Mouse (Mus musculus): ENCODE results near the gene Gm49333.
"Not testable (repeated sequence)": the region's sequence is repeated elsewhere in the genome, so short reads cannot be mapped to it uniquely, and the experiment has no call there.

Gene Gm49333

DNA sequence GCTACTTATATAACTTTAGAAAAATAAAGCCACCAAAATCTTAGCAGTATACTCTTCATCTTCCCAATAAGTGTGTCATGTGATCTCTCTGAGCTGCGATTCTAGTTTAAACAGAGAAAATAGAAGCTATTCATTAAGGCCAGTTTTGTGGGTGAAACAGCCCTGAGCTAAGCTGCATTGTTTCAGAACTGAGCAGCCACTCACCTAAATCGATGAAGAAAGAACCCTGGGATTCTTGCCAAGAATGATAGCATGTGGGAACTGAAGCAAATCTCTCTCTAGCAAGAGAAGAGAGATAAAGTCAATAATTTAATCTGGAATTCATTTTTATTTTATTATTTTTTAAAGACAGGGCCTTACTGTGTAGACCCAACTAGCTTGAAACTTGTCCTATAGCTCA, 11.8 kb downstream of the Gm49333 start:
- DNase-seq (ENCODE audit: low read depth, low spot score), result no peak

DNA sequence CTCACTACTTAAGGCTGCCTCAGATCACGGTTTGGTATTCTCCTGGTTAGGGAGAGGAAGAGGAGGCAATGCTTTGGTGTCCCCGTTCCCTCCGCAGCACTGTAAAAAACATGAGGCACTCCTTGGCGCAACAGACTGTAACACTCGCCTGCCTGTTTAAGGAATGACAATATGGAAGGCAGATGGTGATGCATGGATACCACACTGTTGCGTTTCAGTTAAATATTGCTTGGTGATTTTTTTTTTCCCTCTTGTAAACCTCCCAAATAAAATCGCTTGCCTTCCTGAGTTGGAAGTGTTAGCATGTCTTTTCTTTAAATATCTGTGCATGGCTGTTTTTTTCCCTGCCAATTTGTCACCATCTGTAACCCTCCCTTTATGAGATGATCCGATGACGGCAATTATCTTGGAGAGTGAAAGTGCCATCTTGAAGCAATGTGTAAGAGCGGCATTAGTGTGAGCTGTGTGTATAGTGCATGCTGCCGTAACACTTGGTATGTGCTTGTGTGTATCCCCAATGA, 17.5 kb downstream of the Gm49333 start:
- DNase-seq (ENCODE audit: low read depth, low spot score), result peak; percentile 84

DNA sequence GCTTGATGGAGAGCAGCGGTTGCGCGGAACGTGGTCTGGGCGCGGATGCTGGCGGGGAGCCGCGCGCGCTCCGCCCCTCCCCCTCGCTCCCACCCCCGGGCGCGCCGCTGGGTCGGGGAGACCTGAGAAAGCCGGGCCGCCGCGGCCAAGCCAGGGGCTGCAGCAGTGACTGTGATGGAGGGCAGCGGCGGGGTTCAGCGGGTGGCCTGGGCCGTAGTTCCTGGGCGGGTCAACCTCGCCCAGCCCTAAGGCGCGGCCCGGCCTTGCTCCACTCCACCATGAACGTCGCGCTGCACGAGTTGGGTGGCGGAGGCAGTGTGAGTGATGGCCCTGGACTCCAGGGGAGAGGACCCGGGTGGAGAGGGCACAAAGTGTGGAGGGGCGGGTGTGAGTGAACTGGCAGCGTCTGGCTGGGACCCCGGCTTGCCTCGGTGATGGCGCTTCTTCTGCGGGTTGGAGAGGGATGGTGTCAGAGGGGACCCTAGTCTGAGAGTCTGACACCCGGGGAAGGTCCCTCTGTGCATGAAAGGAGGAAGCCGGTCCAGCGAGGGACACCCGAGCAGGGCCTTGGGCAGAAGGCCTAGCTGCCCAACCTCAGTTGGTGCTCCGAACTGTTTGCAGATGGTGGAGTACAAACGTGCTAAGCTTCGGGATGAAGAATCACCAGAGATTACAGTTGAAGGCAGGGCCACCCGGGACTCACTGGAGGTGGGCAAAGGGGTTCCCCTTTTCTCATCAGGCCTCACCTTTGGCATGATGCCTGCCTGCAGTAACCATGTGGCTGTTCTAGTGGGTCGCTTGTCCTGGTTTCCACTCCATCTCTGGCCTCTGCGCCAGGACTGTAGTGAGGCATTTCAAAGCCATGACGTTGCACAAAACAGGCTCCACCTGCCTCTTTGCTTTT, 18.6 kb downstream of the Gm49333 start, which contains the start of gene Ece2:
Ece2 (plus strand) TSS at position 98 of the 904 bp plus-strand sequence.
- DNase-seq (ENCODE audit: low read depth, low spot score), result no peak

DNA sequence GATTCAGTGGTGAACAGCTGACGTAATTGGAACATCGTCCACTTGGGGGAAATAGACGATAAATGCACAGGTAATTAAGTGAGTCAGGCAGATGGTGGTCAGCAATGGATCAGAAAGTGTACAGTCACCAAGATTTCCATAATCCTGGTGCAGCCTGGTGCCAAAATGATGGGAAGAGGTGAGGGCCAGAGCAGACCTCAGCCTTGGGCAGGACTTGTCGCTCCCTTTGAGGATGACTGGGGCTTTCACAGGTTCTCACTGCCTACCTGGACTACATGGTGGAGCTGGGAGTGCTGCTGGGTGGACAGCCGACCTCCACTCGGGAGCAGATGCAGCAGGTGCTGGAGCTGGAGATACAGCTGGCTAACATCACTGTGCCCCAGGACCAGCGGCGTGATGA, 26.0 kb downstream of the Gm49333 start:
- no peak for DNase-seq (ENCODE audit: low read depth, low spot score)

DNA sequence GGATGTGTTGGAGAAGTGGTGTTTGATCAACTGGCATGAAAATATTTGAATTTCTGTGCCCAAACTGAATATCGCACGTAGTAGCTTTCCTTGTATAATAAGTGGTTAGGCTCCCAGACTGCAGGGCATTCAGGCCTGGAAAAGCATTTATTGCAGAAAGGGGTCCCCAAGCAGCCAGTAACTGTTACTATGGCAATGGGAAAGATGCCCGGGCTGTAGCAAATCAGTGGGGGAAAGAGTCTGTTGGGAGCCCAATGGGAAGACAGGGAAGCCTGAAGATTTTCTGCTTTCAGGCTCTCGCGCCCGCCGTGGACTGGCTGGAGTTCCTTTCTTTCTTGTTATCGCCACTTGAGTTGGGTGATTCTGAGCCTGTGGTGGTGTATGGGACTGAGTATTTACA, 27.0 kb downstream of the Gm49333 start:
- peak; percentile 51 for DNase-seq (ENCODE audit: low read depth, low spot score)

DNA sequence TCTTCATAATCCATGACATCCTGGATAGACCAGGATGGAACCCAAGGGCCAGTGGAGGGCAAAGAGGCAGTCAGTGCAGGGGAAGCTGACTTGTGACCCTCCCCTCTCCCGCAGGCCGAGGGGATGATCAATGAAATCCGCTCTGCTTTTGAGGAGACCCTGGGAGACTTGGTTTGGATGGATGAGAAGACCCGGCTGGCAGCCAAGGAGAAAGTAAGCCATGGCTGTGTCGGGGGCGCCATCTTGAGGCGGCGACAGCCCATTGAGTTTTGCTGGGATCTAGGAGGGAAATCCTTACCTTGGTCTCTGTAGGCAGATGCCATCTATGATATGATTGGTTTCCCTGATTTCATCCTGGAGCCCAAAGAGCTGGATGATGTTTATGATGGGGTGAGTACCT, 30.8 kb downstream of the Gm49333 start:
- no peak for DNase-seq (ENCODE audit: low read depth, low spot score)

DNA sequence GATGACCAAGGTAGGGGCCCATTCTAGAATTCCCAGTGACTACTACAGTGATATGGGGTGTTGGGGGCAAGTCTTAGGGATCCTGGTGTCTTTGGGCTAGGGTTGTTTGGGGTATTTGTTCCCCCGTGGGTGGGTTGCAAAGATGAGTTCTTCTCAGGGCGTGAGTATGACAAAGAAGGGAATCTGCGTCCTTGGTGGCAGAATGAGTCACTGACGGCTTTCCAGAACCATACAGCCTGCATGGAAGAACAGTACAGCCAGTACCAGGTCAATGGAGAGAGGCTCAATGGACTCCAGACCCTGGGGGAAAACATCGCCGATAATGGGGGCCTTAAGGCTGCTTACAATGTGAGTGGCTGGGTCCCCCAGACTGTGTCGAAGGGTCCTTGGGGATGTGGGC, 32.5 kb downstream of the Gm49333 start:
- no peak for DNase-seq (ENCODE audit: low read depth, low spot score)

DNA sequence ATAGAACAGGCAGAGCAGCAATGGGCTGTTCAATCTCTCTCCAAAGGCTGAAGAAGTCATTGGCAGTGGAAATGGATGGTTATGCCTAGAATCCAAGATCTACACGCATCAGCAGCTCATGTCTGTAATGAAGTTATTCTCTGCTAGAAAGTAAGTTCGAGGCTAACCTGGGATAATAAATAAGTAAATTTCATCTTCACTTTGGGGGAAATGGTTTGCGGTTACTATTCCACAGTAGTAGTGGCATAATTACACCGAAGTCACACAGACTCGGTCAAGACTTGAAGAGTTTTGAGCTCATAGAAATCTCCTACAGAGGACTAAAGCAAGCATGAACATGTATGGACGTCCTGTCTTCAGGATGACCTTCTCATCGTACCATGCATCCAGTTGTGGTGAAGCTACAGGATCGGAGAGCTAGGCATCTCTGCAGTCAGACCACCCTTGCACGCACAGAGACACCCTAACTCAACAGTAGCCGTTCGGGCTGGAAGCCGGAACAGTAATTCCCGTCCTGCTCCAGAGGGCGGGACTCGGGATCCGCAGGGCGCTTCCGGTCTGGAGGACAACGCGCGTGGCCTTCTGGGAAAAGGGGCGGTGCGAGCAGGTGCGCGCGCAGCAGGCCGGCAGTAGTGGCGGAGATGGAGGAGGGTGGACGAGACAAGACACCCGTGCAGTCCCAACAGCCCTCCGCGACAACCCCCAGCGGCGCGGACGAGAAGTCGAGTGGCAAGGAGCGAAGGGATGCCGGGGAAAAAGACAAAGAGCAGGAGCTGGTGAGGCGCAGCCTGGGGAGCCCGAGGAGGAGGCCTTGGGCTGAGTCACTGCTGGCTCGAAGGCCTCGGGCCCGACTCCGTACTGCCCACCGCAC, 39.9 kb downstream of the Gm49333 start, which contains the start of gene Psmd2:
Psmd2 (plus strand) TSS at position 577 of the 871 bp plus-strand sequence.
- peak; percentile 91 for DNase-seq (ENCODE audit: low read depth, low spot score)

DNA sequence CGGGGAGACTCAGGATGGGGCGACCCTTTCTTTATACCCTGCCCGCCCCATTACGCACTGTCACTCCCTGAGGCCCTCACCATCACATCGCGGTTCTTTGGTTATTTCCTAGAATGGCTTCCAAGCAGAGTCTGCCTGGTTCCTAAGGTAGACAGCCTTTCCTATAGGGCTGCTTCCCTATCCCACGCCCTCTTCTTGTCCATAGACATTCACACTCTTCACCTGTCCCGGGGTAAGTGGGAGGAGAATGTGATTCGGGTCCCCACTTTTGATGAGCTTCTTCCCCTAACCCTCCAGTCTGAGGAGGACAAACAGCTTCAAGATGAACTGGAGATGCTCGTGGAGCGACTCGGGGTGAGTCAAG, 40.5 kb downstream of the Gm49333 start:
- DNase-seq (ENCODE audit: low read depth, low spot score), result no peak

DNA sequence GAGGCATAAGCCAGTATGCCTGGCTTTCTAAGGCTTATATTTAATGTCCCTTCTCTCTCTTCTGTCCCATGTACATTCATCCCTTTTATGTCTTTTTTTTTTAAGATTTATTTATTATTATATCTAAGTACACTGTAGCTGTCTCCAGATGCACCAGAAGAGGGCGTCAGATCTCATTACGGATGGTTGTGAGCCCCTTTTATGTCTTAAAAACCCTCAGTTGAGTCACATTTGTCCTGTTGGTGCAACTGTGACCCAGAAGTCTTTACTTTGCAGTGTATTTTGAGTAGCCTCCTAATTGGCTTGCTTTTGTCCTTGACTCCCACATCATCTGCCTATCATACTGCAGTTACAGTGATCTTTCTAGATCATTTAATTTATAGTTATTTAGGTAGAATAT, 41.9 kb downstream of the Gm49333 start:
- DNase-seq (ENCODE audit: low read depth, low spot score), result no peak

DNA sequence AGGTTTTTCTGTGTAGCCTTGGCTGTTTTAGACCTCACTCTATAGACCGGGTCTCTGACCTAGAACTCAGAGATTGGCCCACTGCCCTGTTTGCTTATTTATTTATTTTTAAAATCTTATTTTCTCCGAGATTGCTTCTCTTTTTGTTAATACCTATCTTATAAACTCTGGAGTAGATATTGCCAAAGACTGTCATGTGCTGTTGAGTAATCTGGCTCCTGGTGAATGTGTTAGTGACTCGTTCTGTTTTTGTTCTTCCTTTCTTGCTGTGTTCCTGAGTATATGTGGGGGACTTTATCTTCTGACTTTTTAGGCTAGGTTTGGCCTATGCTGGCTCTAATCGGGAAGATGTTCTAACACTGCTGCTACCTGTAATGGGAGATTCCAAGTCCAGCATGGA, 46.3 kb downstream of the Gm49333 start:
- DNase-seq (ENCODE audit: low read depth, low spot score), result no peak

DNA sequence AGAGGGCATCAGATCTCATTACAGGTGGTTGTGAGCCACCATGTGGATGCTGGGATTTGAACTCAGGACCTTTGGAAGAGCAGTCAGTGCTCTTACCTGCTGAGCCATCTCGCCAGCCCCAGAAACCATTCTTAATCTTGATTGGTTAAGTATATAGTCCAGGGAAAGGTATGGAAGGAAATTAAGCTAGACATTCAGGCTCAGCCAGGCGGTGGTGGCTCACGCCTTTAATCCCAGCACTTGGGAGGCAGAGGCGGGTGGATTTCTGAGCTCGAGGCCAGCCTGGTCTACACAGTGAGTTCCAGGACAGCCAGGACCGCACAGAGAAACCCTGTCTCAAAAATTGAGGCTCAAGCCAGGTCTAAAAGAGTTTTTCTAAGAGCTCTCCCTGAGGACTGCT, 56.6 kb downstream of the Gm49333 start, which contains the start of gene Eif4g1:
Eif4g1 (plus strand) TSS at position 301 of the 400 bp plus-strand sequence.
- not testable (repeated sequence) for DNase-seq (ENCODE audit: low read depth, low spot score)

DNA sequence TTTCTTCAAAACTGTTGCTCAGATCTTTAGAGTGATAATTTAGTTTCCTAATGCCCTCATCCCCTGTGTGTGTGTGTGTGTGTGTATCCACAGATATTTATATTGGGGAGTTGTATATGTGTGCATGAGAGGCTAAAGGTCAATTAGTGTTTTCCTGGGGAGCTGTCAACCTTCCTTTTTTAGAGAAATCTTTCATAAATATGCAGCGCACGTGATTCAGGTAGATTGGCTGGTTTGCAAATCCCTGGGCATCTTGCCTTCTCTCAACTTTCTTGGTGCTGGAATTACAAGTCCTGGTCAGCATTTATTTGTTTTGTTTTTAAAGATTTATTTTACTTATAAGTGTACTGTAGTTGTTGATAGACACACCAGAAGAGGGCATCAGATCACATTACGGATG, 58.9 kb downstream of the Gm49333 start:
- no peak for DNase-seq (ENCODE audit: low read depth, low spot score)

DNA sequence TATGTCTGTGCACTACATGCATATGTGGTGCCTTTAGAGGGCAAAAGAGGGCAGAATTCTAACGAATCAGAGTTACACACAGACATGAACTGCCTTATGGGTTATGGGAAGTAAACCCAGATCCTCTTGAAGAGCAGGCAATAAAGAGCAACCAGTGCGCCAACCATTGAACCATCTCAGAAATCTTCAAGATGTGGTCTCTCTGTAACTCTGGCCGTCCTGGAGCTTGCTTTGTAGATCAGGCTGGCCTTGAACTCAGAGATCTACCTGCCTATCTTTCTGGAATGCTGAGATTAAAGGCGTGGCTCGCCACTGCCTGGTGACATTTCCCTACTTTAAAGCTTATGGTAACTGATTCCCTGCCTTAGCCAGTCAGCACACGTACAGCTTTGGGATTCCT, 60.5 kb downstream of the Gm49333 start:
- no peak for DNase-seq (ENCODE audit: low read depth, low spot score)

DNA sequence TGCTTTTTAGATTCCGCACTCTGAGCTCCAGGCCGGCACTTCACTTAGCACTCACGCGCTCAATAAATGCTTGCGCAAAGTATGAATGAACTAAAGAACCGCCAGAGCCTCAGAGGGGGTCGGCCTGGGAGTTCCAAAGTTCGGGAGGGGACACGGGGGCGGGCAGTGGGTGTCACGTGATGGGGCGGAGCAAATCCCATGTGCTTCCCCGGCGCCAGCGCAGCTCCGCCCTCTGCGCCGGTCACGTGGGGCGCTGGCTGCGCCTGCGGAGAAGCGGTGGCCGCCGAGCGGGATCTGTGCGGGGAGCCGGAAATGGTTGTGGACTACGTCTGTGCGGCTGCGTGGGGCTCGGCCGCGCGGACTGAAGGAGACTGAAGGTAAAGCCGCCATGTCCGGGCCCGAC, 61.1 kb downstream of the Gm49333 start:
- peak; percentile 93 for DNase-seq (ENCODE audit: low read depth, low spot score)

DNA sequence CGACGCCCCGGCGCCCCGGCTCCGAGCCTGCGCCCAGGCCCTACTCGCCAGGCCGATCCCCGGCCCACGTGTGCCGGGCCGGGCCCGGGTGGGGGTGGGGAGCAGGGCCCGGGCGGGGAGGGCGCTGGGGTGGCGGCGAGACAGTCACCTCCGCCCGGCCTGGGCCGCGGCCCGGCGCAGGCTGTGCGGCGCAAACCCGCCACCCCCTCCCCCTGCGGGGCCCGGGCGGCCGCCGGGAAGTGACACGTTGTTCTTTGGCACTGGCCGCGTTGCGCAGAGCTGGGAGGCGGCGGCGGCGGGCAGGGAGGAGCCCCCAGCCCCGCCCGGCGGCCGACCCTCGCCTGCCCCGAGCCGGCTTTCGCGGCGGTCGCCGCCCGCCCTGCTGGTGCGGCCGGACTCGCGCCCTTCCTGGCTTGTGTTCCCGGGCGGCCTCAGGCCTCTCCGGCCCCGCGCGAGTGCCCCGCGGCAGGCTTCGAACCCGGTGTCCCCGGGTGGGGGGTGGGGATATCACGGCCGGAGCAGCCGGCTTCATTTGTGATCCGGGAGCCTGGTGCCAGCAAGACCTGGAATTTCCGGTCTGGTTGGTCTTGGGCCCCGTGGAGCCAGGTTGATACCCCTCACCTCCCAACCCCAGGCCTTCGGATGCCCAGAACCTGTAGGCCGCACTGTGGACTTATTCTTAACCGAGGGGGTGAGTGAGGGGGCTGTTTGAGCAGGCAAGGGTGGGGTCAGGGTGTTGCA, 61.7 kb downstream of the Gm49333 start:
- no peak for DNase-seq (ENCODE audit: low read depth, low spot score)

DNA sequence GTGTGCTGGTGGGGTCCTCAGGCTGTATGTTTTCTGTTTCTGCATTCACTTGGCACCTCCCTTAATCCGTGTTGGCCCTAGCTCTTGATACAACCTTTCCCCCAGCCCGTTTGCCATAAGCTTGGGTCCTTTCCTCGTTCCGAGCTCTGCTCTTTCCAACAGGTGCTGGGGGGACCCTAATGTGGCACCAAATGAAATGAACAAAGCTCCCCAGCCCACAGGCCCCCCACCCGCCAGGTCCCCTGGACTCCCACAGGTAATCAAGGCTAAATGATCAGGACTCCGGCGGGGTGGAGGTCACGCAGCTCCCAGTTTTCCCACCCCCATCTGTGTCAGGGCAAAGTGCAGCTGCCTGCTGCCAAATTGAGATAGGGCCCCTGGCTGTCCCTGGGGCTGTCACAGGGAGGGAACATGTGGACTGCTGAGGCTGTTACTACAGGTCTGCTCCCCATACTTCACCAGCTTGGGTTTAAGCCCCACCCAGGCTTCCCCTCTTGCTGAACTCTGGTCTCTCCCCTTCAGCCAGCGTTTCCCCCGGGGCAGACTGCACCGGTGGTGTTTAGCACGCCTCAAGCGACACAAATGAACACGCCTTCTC, 62.4 kb downstream of the Gm49333 start:
- no peak for DNase-seq (ENCODE audit: low read depth, low spot score)

DNA sequence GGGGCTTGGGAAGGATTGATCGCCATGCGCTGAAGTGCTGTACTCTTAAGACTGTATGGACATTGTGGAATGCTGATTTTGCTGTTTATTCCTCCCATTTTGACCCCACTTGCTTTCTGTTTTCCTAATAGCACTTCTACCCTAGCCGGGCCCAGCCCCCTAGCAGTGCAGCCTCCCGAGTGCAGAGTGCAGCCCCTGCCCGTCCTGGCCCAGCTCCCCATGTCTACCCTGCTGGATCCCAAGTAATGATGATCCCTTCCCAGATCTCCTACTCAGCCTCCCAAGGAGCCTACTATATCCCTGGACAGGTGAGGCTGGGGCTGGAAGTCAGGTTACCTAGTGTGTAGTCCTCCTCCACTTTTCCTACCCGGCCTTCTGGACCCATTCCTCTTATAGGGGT, 63.8 kb downstream of the Gm49333 start:
- no peak for DNase-seq (ENCODE audit: low read depth, low spot score)

DNA sequence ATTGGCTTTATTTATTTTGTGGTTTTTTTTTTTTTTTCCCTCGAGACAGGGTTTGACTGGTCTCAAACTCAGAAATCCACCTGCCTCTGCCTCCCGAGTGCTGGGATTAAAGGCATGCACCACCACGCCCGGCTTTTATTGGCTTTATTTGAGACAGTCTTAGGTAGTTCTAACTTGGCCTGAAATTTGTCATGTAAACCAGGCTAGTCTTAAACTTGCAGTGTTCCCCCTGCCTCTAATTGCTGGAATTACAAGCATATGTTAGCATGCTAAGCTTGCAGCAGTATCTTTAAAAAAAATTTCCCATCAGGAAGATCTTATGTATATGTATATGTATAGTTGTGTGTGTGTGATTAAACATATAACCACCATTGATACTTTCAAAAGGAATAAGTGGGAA, 65.3 kb downstream of the Gm49333 start:
- DNase-seq (ENCODE audit: low read depth, low spot score), result no peak

DNA sequence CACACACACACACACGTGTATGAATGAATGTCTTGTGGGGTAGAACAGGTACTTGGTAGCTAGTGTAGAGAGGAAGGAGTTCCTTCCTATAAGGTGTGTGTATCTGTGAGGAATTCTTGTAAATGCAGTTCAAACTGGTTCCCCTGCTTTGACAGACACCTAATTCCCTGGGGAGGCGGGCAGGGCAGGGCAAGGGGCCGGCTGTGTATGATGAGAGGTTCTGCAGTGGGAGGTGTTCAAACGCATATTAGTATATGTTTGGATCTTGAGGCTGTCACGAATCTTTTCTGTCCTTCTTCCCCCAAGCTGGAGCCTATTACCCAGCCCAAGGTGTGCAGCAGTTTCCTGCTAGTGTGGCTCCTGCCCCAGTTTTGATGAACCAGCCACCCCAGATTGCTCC, 66.0 kb downstream of the Gm49333 start:
- no peak for DNase-seq (ENCODE audit: low read depth, low spot score)

Data from telencephalon, adult 2 months (tissue).